In the genomic region with DNA sequence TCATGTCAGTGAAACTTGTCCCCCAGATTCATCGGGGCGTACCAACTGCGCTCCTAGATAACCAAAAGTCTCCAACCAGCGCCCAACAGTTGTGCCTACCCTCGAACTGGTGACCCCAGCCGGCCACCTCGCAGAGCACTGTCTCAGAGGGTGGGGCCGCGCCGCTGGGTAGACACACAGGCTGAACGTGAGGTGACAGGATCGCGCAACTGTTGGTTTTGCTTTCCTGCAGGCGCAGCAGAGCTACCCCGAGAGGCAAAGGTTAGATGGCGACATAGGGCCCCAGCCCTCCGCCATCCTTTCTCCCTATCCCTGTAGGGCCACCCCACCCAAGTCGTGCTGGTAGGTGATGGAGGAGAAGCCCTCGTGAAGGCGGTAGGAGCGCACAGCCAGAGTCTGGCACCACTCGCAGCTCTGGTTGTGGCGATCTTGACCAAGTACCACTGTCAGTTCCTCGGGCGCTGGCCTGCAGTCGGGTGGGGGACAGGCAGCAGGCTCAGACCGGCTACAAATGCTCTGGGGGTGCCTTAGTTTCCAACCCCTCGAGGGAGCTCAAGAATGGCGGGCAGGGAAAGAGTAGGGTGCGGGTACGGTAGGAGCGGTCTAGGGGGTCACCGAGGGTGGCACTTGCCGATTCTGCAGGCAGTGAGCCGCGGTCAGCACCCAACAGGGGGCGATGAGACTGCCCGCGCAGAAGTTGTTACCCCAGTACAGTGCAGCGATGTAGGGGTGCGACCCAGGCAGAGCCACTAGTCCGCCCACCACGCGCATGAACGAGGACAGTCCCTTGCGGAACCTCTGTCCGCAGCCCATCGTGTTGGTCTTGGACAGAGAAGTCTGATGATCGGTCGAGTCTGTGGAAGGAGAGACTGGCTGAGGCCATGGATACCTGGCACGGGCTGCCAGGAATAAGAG, we compare ENCODE assay signal across 9 mouse cellular contexts. TPM values are rescaled to one million over a fixed set of nuclear protein-coding genes. Genes with fewer than 3 reads are reported as not detected.
DNase-seq lines count a peak whose midpoint lies in the region; ATAC-seq and TF ChIP-seq lines count a peak whose summit lies in the region.
"Had no signal": no experiment of that assay in that cellular context is flagged by ENCODE, and none has a peak within 500 bp of the region (broad histone marks: within the 10 kb centered on the region; RNA-seq: fewer than 3 reads in every experiment).

No protein-coding gene starts in this region.

- H3K9ac ChIP-seq in limb, embryonic 13.5 days, result no peak overlapping the region
- H3K9ac ChIP-seq in stomach, embryonic 14.5 days (replicated peaks; ENCODE audit: low read depth, low read length), result no peak overlapping the region

- no peaks in the 10 kb centered on the region; the same call in 1 of the 2 replicates for H3K27me3 ChIP-seq in testis, adult 2 months (ENCODE audit: control insufficient read depth, insufficient read depth, low read length)
- H3K27me3 ChIP-seq in limb, embryonic 13.5 days, result peaks cover 64% of the 10 kb centered on the region
- H3K27me3 ChIP-seq in stomach, embryonic 14.5 days (ENCODE audit: control insufficient read depth, insufficient read depth, low read length), result peaks cover 17% of the 10 kb centered on the region

- TF ChIP-seq CTCF in testis, adult 2 months (IDR thresholded peaks at IDR 0.05; ENCODE audit: control insufficient read depth, insufficient read depth, insufficient replicate concordance, low read depth, low read length), result no peak

- peak overlapping the region; percentile 57 for H3K4me2 ChIP-seq in limb, embryonic 13.5 days (replicated peaks)
- peak overlapping the region; percentile 39; the same call in 1 of the 2 replicates for H3K4me2 ChIP-seq in stomach, embryonic 14.5 days (replicated peaks; ENCODE audit: low read depth, low read length)

- H3K36me3 ChIP-seq in testis, adult 2 months (ENCODE audit: control insufficient read depth, insufficient read depth, low read length), result no peaks in the 10 kb centered on the region
- H3K36me3 ChIP-seq in limb, embryonic 13.5 days, result no peaks in the 10 kb centered on the region
- H3K36me3 ChIP-seq in stomach, embryonic 14.5 days (ENCODE audit: control insufficient read depth, insufficient read depth, low read length), result no peaks in the 10 kb centered on the region

- WGBS in limb, embryonic 13.5 days, result 27% methylated on average over 51 of the region's 51 CpGs
- WGBS in stomach, embryonic 14.5 days, result 25% methylated on average over 51 of the region's 51 CpGs

- 0 out of 2 replicates have a peak, but pooled peaks have one; percentile 7 for ATAC-seq in frontal cortex, adult (ENCODE audit: low TSS enrichment)
- ATAC-seq in limb, embryonic 13.5 days (ENCODE audit: low FRiP score, low read depth), result no peak
- peak; percentile 7; the same call in 1 of the 2 replicates for ATAC-seq in stomach, embryonic 14.5 days (ENCODE audit: insufficient number of reproducible peaks, insufficient read depth, low FRiP score, low read depth)

- no peak for DNase-seq in frontal cortex, postnatal 14 days (ENCODE audit: low spot score in 2 of 2)
- DNase-seq in testis, postnatal 10 days (ENCODE audit: low spot score), result no peak
- no peak for DNase-seq in cerebellum, postnatal 25 days
- DNase-seq in kidney, postnatal 4 days, result no peak

- TF ChIP-seq POLR2A in testis, adult 2 months (IDR thresholded peaks at IDR 0.05; ENCODE audit: control insufficient read depth, low read depth, low read length), result no peak

- no peaks in the 10 kb centered on the region for H3K9me3 ChIP-seq in limb, embryonic 13.5 days
- no peaks in the 10 kb centered on the region for H3K9me3 ChIP-seq in stomach, embryonic 14.5 days (ENCODE audit: control insufficient read depth, low read depth, low read length)

- peaks cover 17% of the 10 kb centered on the region for H3K4me1 ChIP-seq in testis, adult 2 months (ENCODE audit: control insufficient read depth, insufficient read depth, low read length)
- peaks cover 24% of the 10 kb centered on the region for H3K4me1 ChIP-seq in limb, embryonic 13.5 days
- H3K4me1 ChIP-seq in stomach, embryonic 14.5 days (ENCODE audit: control insufficient read depth, insufficient read depth, low read length), result no peaks in the 10 kb centered on the region

- no peak overlapping the region for H3K27ac ChIP-seq in testis, adult 2 months (ENCODE audit: control insufficient read depth, insufficient read depth, low read depth, low read length)
- H3K27ac ChIP-seq in limb, embryonic 13.5 days, result no peak overlapping the region
- no peak overlapping the region for H3K27ac ChIP-seq in stomach, embryonic 14.5 days (ENCODE audit: low read length)

- H3K4me3 ChIP-seq in testis, adult 2 months (ENCODE audit: control insufficient read depth, low read depth, low read length), result peak overlapping the region; percentile 77
- peak overlapping the region; percentile 31 for H3K4me3 ChIP-seq in limb, embryonic 13.5 days
- H3K4me3 ChIP-seq in stomach, embryonic 14.5 days (ENCODE audit: low read depth, low read length), result no peak overlapping the region

RNA-seq across cellular contexts. Expression of a gene that starts 5.2 kb away (rescaled TPM):
- polyA plus RNA-seq in testis, adult 2 months (2012; rRNA removed), result 279 and 352 TPM in 2 replicates
- 0.29 TPM in 1 of 2 replicates, not detected in the other for polyA plus RNA-seq in limb, embryonic 13.5 days (2015; fragmentation: Nextera tagmentation; extraction: Ambion mirVana)
- 0.52 TPM in 1 of 2 replicates, not detected in the other for polyA plus RNA-seq in stomach, embryonic 14.5 days (2014; fragmentation: Nextera tagmentation; extraction: Ambion mirVana)
- polyA plus RNA-seq: neural tube, embryonic 11.5 days had no signal

RNA-seq across cellular contexts. Expression of a gene that starts 6.3 kb away (rescaled TPM):
- polyA plus RNA-seq in testis, adult 2 months (2012; rRNA removed), result 3.0 and 3.4 TPM in 2 replicates
- polyA plus RNA-seq in limb, embryonic 13.5 days (2015; fragmentation: Nextera tagmentation; extraction: Ambion mirVana), result 0.08 and 0.51 TPM in 2 replicates
- not detected in 2 replicates for polyA plus RNA-seq in stomach, embryonic 14.5 days (2014; fragmentation: Nextera tagmentation; extraction: Ambion mirVana)
- polyA plus RNA-seq: neural tube, embryonic 11.5 days had no signal

RNA-seq across cellular contexts. Expression of a gene that starts 22.3 kb away (rescaled TPM):
- polyA plus RNA-seq in testis, adult 2 months (2012; rRNA removed), result 0.16 and 0.22 TPM in 2 replicates
- polyA plus RNA-seq in limb, embryonic 13.5 days (2015; fragmentation: Nextera tagmentation; extraction: Ambion mirVana), result 0.06 TPM in 1 of 2 replicates, not detected in the other
- polyA plus RNA-seq in stomach, embryonic 14.5 days (2014; fragmentation: Nextera tagmentation; extraction: Ambion mirVana), result 0.18 TPM in 1 of 2 replicates, not detected in the other

RNA-seq across cellular contexts. Expression of a gene that starts 24.6 kb away (rescaled TPM):
- polyA plus RNA-seq in testis, adult 2 months (2012; rRNA removed), result 7.8 and 8.4 TPM in 2 replicates
- 48.1 and 50.1 TPM in 2 replicates for polyA plus RNA-seq in limb, embryonic 13.5 days (2015; fragmentation: Nextera tagmentation; extraction: Ambion mirVana)
- 35.5 and 36.9 TPM in 2 replicates for polyA plus RNA-seq in stomach, embryonic 14.5 days (2014; fragmentation: Nextera tagmentation; extraction: Ambion mirVana)

RNA-seq across cellular contexts. Expression of a gene that starts 43.8 kb away (rescaled TPM):
- 20.3 and 24.9 TPM in 2 replicates for polyA plus RNA-seq in testis, adult 2 months (2012; rRNA removed)
- 0.79 and 0.87 TPM in 2 replicates for polyA plus RNA-seq in limb, embryonic 13.5 days (2015; fragmentation: Nextera tagmentation; extraction: Ambion mirVana)
- polyA plus RNA-seq in stomach, embryonic 14.5 days (2014; fragmentation: Nextera tagmentation; extraction: Ambion mirVana), result 0.87 and 1.4 TPM in 2 replicates

Comparison
In these comparisons a context has a peak if more than half of its experiments do, and no peak if none do; other contexts are left out.
1. RNA of a gene that starts 5.2 kb away (polyA plus RNA-seq): 279 to 352 TPM in testis, adult 2 months; 0.29 TPM in limb, embryonic 13.5 days and 0.52 TPM in stomach, embryonic 14.5 days; every median in the first group is over 100 times any median in the second.